Mouse (Mus musculus): ENCODE measurements at regions not wholly inside any gene's neighbourhood (a gene's known extent, or its start where the extent isn't known, plus 50 kb on each side); places are given as distances from the start of the nearest gene placed in this dataset.
A peak's percentile ranks its signal among the peaks of the same experiment; 100 is the strongest.
"Not testable (repeated sequence)": the region's sequence is repeated elsewhere in the genome, so short reads cannot be mapped to it uniquely, and the experiment has no call there.

DNA sequence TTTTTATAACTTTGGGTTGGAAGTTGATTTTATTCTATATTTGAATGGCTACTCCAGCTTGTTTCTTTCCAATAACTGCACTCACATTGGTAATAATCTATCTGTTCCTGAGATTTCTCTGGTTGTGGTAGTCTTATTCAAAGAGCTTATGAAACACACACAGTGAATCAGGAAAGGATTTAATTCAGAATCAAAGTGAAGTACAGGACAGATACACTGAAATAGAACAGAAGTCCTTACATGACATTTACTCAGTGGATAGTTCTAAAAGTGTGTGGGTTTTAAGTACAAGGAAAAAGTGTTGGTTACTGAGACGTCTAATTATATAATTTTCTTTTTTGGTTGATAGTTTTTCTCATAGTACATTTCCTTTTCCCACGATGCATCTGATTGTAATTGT is 859.7 kb downstream of the Rpia start:
- no peak for DNase-seq (ENCODE audit: low spot score)

- no peak for DNase-seq (ENCODE audit: low spot score)
Measured at GRCm38 (mm10) chr6:69914781-69915180, 877.3 kb downstream of the Rpia start.

- no peak for DNase-seq (ENCODE audit: low spot score)
Measured at GRCm38 (mm10) chr6:69879286-69879685, 912.7 kb downstream of the Rpia start.

DNA sequence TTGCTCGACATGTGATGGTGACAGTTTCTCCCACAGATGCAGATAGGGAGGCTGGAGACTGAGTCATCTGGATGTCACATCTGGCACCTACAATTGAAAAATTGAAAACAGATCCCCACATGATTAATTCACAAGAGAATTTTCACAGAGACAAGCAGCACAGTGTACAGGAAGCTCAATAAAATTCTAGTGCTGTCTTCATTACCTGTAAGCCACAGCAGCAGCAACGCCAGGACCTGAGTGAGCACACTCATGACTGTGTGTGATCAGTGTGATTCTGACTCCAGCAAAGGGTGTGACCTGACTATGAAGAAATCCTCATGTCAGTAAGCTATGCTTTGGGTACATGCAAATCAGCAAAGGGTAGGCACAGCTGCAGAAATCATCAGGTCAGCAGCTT is 933.4 kb downstream of the Rpia start:
- DNase-seq (ENCODE audit: low spot score) = not testable (repeated sequence)

DNA sequence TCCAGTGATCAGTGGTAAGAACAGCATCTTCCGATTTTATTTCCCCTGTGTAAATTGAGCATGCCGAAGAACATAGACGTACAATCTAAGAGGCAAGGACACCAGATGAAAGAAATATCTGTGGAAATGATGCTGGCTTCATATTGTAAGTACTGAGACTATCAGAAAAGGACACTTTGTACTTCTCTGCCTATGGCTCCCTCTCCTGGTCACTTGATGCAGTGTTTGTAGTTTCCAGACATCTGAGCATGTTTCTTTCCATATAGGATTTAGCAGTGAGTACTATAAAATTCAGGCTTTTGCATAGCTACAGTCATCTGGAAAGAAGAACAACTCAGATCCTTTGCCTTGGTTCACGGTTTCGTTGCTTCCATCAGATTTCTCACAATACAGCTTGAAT is 963.4 kb downstream of the Rpia start:
- not testable (repeated sequence) for DNase-seq (ENCODE audit: low spot score)

DNA sequence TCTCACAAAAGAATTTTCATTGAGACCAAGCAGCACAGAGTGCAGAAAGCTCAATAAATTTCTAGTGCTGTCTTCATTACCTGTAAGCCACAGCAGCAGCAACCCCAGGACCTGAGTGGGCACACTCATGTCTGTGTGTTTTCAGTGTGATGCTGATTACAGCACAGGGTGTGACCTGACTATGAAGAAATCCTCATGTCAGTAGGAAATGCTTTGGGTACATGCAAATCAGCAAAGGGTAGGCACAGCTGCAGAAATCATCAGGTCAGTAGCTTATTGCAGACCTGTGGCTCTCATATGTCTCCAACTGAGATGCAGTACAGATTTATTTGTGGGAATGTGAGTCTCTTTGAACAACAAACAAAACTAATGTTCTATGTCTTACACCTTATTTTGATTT is 977.1 kb downstream of the Rpia start:
- not testable (repeated sequence) for DNase-seq (ENCODE audit: low spot score)

DNA sequence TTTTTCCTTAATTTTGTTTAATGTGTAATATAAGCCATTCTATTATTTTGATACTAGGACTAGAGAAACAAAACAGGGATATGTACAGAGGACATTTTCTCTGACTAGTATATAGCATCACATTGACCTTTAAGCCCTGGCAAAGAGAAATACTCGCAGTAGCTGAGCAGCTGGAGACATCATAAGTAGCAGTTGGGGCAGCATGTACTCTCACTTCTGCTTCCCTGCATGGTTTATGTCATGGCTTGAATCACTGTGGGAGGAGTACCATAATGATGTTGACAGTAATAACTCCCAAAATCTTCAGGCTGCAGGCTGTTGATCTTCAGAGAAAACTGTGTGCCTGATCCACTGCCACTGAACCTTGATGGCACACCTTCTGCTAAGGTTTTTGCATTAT is 977.7 kb downstream of the Rpia start:
- DNase-seq (ENCODE audit: low spot score) = not testable (repeated sequence)

DNA sequence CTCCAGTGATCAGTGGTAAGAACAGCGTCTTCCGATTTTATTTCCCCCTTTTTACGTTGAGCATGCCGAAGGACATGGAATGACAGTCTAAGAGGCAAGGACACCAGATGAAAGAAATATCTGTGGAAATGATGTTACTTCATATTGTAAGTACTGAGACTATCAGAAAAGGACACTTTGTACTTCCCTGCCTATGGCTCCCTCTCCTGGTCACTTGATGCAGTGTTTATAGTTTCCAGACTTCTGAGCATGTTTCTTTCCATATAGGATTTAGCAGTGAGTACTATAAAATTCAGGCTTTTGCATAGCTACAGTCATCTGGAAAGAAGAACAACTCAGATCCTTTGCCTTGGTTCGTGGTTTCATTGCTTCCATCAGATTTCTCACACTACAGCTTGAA is 1011.7 kb downstream of the Rpia start:
- not testable (repeated sequence) for DNase-seq (ENCODE audit: low spot score)

- DNase-seq (ENCODE audit: low spot score) = not testable (repeated sequence)
Measured at GRCm38 (mm10) chr6:69777322-69777721, 1014.7 kb downstream of the Rpia start.

DNA sequence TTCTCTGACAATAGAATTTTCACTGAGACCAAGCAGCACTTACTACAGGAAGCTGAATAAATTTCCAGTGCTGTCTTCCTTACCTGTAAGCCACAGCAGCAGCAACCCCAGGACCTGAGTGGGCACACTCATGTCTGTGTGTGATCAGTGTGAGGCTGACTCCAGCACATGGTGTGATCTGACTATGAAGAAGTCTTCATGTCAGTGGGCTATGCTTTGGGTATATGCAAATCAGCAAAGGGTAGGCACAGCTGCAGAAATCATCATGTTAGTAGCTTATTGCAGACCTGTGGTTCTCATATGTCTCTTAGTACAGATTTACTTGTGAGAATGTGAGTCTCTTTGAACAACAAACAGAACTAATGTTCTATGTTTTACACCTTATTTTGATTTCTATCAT is 1027.2 kb downstream of the Rpia start:
- DNase-seq (ENCODE audit: low spot score) = no peak

GRCm38 (mm10) chr6:69758618-69759017 is 1033.4 kb downstream of the Rpia start:
- DNase-seq (ENCODE audit: low spot score) = no peak

DNA sequence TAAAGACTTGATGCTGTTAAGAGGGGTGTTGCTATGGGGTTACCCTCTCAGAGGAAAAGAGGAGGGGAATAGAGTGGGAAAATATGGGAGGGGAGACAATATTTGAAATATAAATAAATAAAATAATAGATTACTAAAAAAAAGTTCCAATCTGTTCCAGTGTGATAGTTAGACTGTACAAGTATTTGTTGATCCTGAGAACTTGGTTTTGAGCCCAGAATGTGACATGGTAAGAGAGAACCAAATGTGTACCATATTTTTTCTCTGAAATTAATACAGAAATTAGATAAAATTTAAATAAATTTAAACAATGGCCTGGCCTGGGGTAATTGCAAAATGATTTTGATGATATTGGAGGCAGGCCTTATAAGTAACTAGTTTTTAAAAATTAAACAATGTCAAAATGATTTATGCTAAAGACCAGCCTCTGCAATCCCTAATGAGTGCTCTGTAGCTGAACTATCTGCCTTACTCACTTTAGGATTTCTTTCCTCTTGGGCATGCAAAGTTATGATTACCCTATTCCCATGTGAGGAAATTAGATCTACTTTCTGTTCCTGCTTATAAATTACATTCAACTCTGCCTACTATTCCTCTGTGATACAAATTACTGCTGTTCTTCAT is 1052.9 kb downstream of the Rpia start:
- no peak for DNase-seq (ENCODE audit: low spot score)

- peak; percentile 1 for DNase-seq (ENCODE audit: low spot score)
Measured at GRCm38 (mm10) chr6:69732866-69733265, 1059.2 kb downstream of the Rpia start.

- DNase-seq (ENCODE audit: low spot score) = no peak
Measured at GRCm38 (mm10) chr6:69726362-69726761, 1065.7 kb downstream of the Rpia start.

GRCm38 (mm10) chr6:69702813-69703212 is 1089.2 kb downstream of the Rpia start:
- DNase-seq (ENCODE audit: low spot score) = not testable (repeated sequence)

DNA sequence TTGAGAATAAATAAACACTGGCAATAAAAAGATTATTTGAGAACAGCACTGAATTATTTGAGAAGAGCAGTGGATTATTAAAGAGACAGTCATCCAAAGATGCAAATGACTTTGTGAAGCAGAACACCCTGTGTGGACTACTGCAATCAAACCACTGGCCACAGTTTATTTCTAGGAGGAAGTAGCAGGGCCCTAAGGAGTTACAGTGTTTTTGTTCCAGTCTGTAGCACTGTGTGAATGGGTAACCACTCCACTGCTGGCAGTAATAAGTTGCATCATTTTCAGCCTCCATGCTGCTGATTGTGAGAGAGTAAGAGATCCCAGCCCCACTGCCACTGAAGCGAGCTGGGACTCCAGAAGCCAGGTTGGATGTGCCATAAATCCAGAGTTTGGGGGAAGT is 1110.9 kb downstream of the Rpia start:
- no peak for DNase-seq (ENCODE audit: low spot score)

DNA sequence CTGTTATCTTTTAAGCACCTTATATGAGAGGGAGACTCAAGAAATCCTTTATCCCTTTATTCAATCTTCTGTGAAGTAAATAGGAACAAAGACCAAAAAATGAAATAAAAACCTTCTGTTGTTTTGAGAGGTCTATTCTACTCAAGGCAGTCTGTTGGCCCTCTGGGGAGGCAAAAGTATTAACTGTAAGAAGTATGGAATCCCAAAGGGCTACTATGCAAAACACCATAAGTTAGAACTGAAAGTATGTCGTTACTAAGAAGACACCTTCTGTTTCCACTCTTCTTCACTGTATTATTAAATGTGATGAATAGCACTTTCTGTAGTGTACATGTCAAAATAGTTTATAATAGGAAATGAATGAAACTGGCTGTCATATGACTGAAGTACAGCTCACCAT is 1129.6 kb downstream of the Rpia start:
- DNase-seq (ENCODE audit: low spot score) = not testable (repeated sequence)

All from c-Kit-positive CD71-positive TER-119-positive erythroid progenitor cells, embryonic 14.5 days (primary cell).